Mouse (Mus musculus) neural tube, embryonic 12.5 days (tissue): ENCODE data around the gene Lrrn2. TPM values are rescaled to one million over a fixed set of nuclear protein-coding genes. Genes with fewer than 3 reads are reported as not detected.

Experiments
- microRNA-seq: library from miRNA; unstranded; fragments of <30 nt; microRNA quantifications from one replicate; pipeline ENCODE4, GENCODE M21; 2017
- polyA plus RNA-seq: library from polyadenylated mRNA; unstranded; fragments of >200 nt; fragmentation: Nextera tagmentation; extraction: Ambion mirVana; gene quantifications from 2 replicates; pipeline ENCODE4 v1.2.1, GENCODE M21; 2016

Lrrn2 gene
- polyA plus RNA-seq, 1 experiment from 2014 or later, result 19.7 TPM

Small RNA genes within 50 kb of the gene (microRNA-seq; reads per million reads assigned to microRNA genes)
- gene Gm44300, result not detected

Other genes starting within 250 kb of the Lrrn2 start
- gene Nfasc, start 138.5 kb upstream of the Lrrn2 start, polyA plus RNA-seq, result 37.3 and 42.3 TPM in 2 replicates
- 39.2 and 39.5 TPM in 2 replicates for gene Mdm4, start 150.3 kb downstream of the Lrrn2 start, polyA plus RNA-seq
- 18.0 and 18.1 TPM in 2 replicates for gene Pik3c2b, start 165.4 kb downstream of the Lrrn2 start, polyA plus RNA-seq